Comparison of ENCODE assay signal across 10 mouse cellular contexts in genomic region chr3:68496513-68496912, GRCm38 (mm10).
DNase-seq lines count a peak whose midpoint lies in the region; ATAC-seq and TF ChIP-seq lines count a peak whose summit lies in the region.
"Had no signal": no experiment of that assay in that cellular context is flagged by ENCODE, and none has a peak within 500 bp of the region (broad histone marks: within the 10 kb centered on the region; RNA-seq: fewer than 3 reads in every experiment).

No protein-coding gene starts in this region.

- peaks cover 10% of the 10 kb centered on the region for H3K27me3 ChIP-seq in liver, embryonic 11.5 days (replicated peaks; ENCODE audit: control insufficient read depth, insufficient read depth, low read length)
- peaks cover 19% of the 10 kb centered on the region for H3K27me3 ChIP-seq in forebrain, embryonic 12.5 days
- peaks cover 6% of the 10 kb centered on the region; the same call in 1 of the 2 replicates for H3K27me3 ChIP-seq in intestine, postnatal 0 days (replicated peaks; ENCODE audit: control insufficient read depth, insufficient read depth, low read length)
- H3K27me3 ChIP-seq in neural tube, embryonic 14.5 days (ENCODE audit: control insufficient read depth, insufficient read depth, low read length) = no peaks in the 10 kb centered on the region

- DNase-seq in liver, embryonic 11.5 days (ENCODE audit: low spot score) = no peak
- no peak for DNase-seq in liver
- no peak for DNase-seq in frontal cortex, adult 2 months (ENCODE audit: extremely low spot score in 1 of 2, low spot score in 1 of 2)
- no peak for DNase-seq in right cerebral cortex, adult 2 months (ENCODE audit: low spot score in 2 of 2)
- DNase-seq in adrenal gland, postnatal 4 days (ENCODE audit: low spot score in 2 of 2) = no peak
- DNase-seq: cerebellum, adult 8-10 months; lung, postnatal 36 days had no signal

- no peak overlapping the region for H3K4me3 ChIP-seq in liver, embryonic 11.5 days (ENCODE audit: low read depth, low read length)
- no peak overlapping the region for H3K4me3 ChIP-seq in forebrain, embryonic 12.5 days (replicated peaks)
- 0 out of 2 replicates have a peak overlapping the region, but pooled peaks have one; percentile 1 for H3K4me3 ChIP-seq in intestine, postnatal 0 days (ENCODE audit: low read depth, low read length)
- peak overlapping the region; percentile 72 for H3K4me3 ChIP-seq in neural tube, embryonic 14.5 days (ENCODE audit: low read depth, low read length)

- no peak overlapping the region for H3K9ac ChIP-seq in liver, embryonic 11.5 days (ENCODE audit: low read depth, low read length)
- H3K9ac ChIP-seq in forebrain, embryonic 12.5 days = no peak overlapping the region
- H3K9ac ChIP-seq in intestine, postnatal 0 days (ENCODE audit: low read depth, low read length) = no peak overlapping the region
- 0 out of 2 replicates have a peak overlapping the region, but pooled peaks have one; percentile 7 for H3K9ac ChIP-seq in neural tube, embryonic 14.5 days (replicated peaks; ENCODE audit: low read depth, low read length)

- no peak for ATAC-seq in liver, embryonic 11.5 days (replicated peaks; ENCODE audit: low FRiP score)
- ATAC-seq in forebrain, embryonic 12.5 days (ENCODE audit: low FRiP score) = no peak
- ATAC-seq in intestine, postnatal 0 days = no peak
- no peak for ATAC-seq in neural tube, embryonic 14.5 days (ENCODE audit: low read depth)

- 30% methylated on average over 6 of the region's 6 CpGs for WGBS in liver, embryonic 11.5 days
- 76% methylated on average over 6 of the region's 6 CpGs for WGBS in forebrain, embryonic 12.5 days
- 69% methylated on average over 6 of the region's 6 CpGs for WGBS in intestine, postnatal 0 days
- 55% methylated on average over 6 of the region's 6 CpGs for WGBS in neural tube, embryonic 14.5 days

- peaks cover 37% of the 10 kb centered on the region for H3K4me1 ChIP-seq in liver, embryonic 11.5 days (replicated peaks; ENCODE audit: control insufficient read depth, insufficient read depth, low read length)
- peaks cover 18% of the 10 kb centered on the region for H3K4me1 ChIP-seq in forebrain, embryonic 12.5 days
- 0 out of 2 replicates have a peak, but pooled peaks cover 8% of the 10 kb centered on the region for H3K4me1 ChIP-seq in intestine, postnatal 0 days (replicated peaks; ENCODE audit: control insufficient read depth, insufficient read depth, low read length)
- 0 out of 2 replicates have a peak, but pooled peaks cover 9% of the 10 kb centered on the region for H3K4me1 ChIP-seq in neural tube, embryonic 14.5 days (ENCODE audit: control insufficient read depth, insufficient read depth, low read length)

- no peak for TF ChIP-seq CTCF in intestine, postnatal 0 days (IDR thresholded peaks at IDR 0.05; ENCODE audit: low read depth)

- H3K27ac ChIP-seq in liver, embryonic 11.5 days (ENCODE audit: low read depth, low read length) = no peak overlapping the region
- H3K27ac ChIP-seq in forebrain, embryonic 12.5 days = no peak overlapping the region
- H3K27ac ChIP-seq in intestine, postnatal 0 days (ENCODE audit: low read depth, low read length) = no peak overlapping the region
- no peak overlapping the region for H3K27ac ChIP-seq in neural tube, embryonic 14.5 days (ENCODE audit: low read depth, low read length)

- no peaks in the 10 kb centered on the region for H3K9me3 ChIP-seq in liver, embryonic 11.5 days (ENCODE audit: control insufficient read depth, low read length)
- H3K9me3 ChIP-seq in forebrain, embryonic 12.5 days = no peaks in the 10 kb centered on the region
- H3K9me3 ChIP-seq in intestine, postnatal 0 days (ENCODE audit: control insufficient read depth) = no peaks in the 10 kb centered on the region
- H3K9me3 ChIP-seq in neural tube, embryonic 14.5 days (ENCODE audit: control insufficient read depth, low read length) = no peaks in the 10 kb centered on the region

- peak overlapping the region; percentile 93; the same call in 1 of the 2 replicates for H3K4me2 ChIP-seq in liver, embryonic 11.5 days
- H3K4me2 ChIP-seq in forebrain, embryonic 12.5 days = peak overlapping the region; percentile 99; the same call in 1 of the 2 replicates
- peak overlapping the region; percentile 27; the same call in 1 of the 2 replicates for H3K4me2 ChIP-seq in intestine, postnatal 0 days (replicated peaks; ENCODE audit: low read depth)
- H3K4me2 ChIP-seq in neural tube, embryonic 14.5 days (ENCODE audit: low read depth, low read length) = peak overlapping the region; percentile 91

- no peaks in the 10 kb centered on the region for H3K36me3 ChIP-seq in liver, embryonic 11.5 days (ENCODE audit: control insufficient read depth, insufficient read depth, low read length)
- no peaks in the 10 kb centered on the region for H3K36me3 ChIP-seq in forebrain, embryonic 12.5 days (replicated peaks)
- no peaks in the 10 kb centered on the region for H3K36me3 ChIP-seq in intestine, postnatal 0 days (ENCODE audit: control insufficient read depth, insufficient read depth)
- no peaks in the 10 kb centered on the region for H3K36me3 ChIP-seq in neural tube, embryonic 14.5 days (ENCODE audit: control insufficient read depth, insufficient read depth, low read length)

Comparison
In these comparisons a context has a peak if more than half of its experiments do, and no peak if none do; other contexts are left out.
1. H3K4me2 ChIP-seq: peak in every context shown above with its lines; median percentile 99 in forebrain, embryonic 12.5 days; 93 in liver, embryonic 11.5 days; 91 in neural tube, embryonic 14.5 days; 27 in intestine, postnatal 0 days.
2. H3K4me3 ChIP-seq: peak in intestine, postnatal 0 days (single experiment) and neural tube, embryonic 14.5 days (single experiment); none in liver, embryonic 11.5 days (single experiment) and forebrain, embryonic 12.5 days (single experiment).